Mouse (Mus musculus): ENCODE results near the gene Oog3. TPM values are rescaled to one million over a fixed set of nuclear protein-coding genes. Genes with fewer than 3 reads are reported as not detected.

The Oog3 gene
- polyA plus RNA-seq (2017; shearing (Covaris generic)): not detected

DNA sequence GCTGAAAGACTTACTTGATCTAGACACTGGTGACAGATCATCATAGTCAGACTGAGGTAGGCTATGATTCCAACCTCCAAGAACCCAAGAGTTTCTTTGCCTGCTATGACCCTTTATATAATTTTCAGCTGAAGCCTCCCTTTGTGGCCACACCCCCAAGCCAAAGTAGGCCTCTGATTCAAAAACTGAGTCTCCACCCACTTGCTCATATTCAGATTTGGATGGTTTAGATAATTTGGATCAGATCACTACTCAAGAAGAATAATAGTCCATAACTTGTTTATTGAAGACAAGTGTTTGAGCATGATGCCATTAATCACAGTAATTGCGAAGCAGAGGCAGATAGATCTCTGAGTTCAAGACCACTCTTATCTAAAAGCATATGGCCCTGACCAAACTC, at the start of gene Oog3:
Gene Oog3, minus strand, starts transcription at position 101 of the 400 bp plus-strand sequence.

DNA sequence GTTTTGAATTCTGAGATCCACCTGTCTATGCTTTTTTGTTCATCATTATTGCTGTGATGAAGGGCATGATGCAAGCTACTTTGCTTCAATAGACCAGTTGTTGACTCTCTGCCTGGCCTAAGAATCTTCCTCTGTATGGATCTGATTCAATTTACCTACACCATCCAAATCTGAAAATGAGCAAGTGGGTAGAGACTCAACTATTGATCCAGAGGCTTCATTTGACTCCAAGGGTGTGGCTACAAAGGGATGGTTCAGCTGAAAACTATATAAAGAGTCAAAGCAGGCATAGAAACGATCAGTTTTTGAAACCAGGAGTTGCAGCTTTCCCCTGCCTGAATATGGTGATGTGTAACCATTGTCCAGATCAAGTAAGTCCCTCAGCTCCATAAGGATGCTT, 28.0 kb upstream of the Oog3 start, which contains the start of gene Oog2:
Gene Oog2, plus strand, starts transcription at position 301 of the 400 bp plus-strand sequence.

Other genes starting within 250 kb of the Oog3 start
- gene Pramef25, start 211.6 kb downstream of the Oog3 start, polyA plus RNA-seq (2017; shearing (Covaris generic)): not detected
- gene Gm13101, start 195.7 kb downstream of the Oog3 start, polyA plus RNA-seq (2017; shearing (Covaris generic)): not detected
- not detected for gene Pramef17, start 168.3 kb downstream of the Oog3 start, polyA plus RNA-seq (2017; shearing (Covaris generic))
- not detected for gene Pramel4, start 103.5 kb downstream of the Oog3 start, polyA plus RNA-seq (2017; shearing (Covaris generic))
- gene Gm13102, start 56.2 kb downstream of the Oog3 start, polyA plus RNA-seq (2017; shearing (Covaris generic)): not detected
- not detected for gene Oog2, start 28.1 kb upstream of the Oog3 start, polyA plus RNA-seq (2017; shearing (Covaris generic))
- not detected for gene C87977, start 50.7 kb upstream of the Oog3 start, polyA plus RNA-seq (2017; shearing (Covaris generic))
- not detected for gene Pramel5, start 117.8 kb upstream of the Oog3 start, polyA plus RNA-seq (2017; shearing (Covaris generic))
- gene Gm13128, start 167.6 kb upstream of the Oog3 start, polyA plus RNA-seq (2017; shearing (Covaris generic)): not detected
- gene Gm13119, start 195.3 kb upstream of the Oog3 start, polyA plus RNA-seq (2017; shearing (Covaris generic)): not detected
- not detected for gene Pramef20, start 215.3 kb upstream of the Oog3 start, polyA plus RNA-seq (2017; shearing (Covaris generic))
- gene Pramef12, start 245.8 kb upstream of the Oog3 start, polyA plus RNA-seq (2017; shearing (Covaris generic)): not detected